ENCODE assay signal across 8 mouse cellular contexts in genomic region chr7:5062360-5063001, GRCm38 (mm10). TPM values are rescaled to one million over a fixed set of nuclear protein-coding genes. Genes with fewer than 3 reads are reported as not detected.
DNase-seq lines count a peak whose midpoint lies in the region; TF ChIP-seq lines count a peak whose summit lies in the region.

No protein-coding gene starts in this region.

- peaks cover 16% of the 10 kb centered on the region for H3K27me3 ChIP-seq in E14TG2a.4 (ENCODE audit: insufficient read depth, low read length)
- peaks cover 18% of the 10 kb centered on the region for H3K27me3 ChIP-seq in hindbrain, embryonic 10.5 days (ENCODE audit: insufficient read depth, poor library complexity, severe bottlenecking)
- no peaks in the 10 kb centered on the region for H3K27me3 ChIP-seq in liver, adult 2 months (ENCODE audit: control insufficient read depth, insufficient read depth, low read length)

- peak overlapping the region; percentile 97 for H3K4me3 ChIP-seq in E14TG2a.4 (replicated peaks; ENCODE audit: low read length)
- peak overlapping the region; percentile 79 for H3K4me3 ChIP-seq in hindbrain, embryonic 10.5 days
- peak overlapping the region; percentile 74 for H3K4me3 ChIP-seq in liver, adult 2 months (ENCODE audit: insufficient read depth, low read depth, low read length)

- WGBS in hindbrain, embryonic 10.5 days: under 1% methylated on average over 51 of the region's 51 CpGs
- under 1% methylated on average over 49 of the region's 51 CpGs for WGBS in liver, adult 2 months

- peaks cover 64% of the 10 kb centered on the region for H3K4me1 ChIP-seq in E14TG2a.4 (replicated peaks; ENCODE audit: low read depth, low read length)
- H3K4me1 ChIP-seq in hindbrain, embryonic 10.5 days (replicated peaks): peaks cover 43% of the 10 kb centered on the region
- peaks cover 10% of the 10 kb centered on the region for H3K4me1 ChIP-seq in liver, adult 2 months (ENCODE audit: control insufficient read depth, insufficient read depth, low read length)

- H3K9ac ChIP-seq in liver, adult 2 months (ENCODE audit: low read depth, low read length): peak overlapping the region; percentile 84

- H3K36me3 ChIP-seq in E14TG2a.4 (ENCODE audit: insufficient read depth, low read length): peaks cover 47% of the 10 kb centered on the region
- H3K36me3 ChIP-seq in hindbrain, embryonic 10.5 days: peaks cover 32% of the 10 kb centered on the region
- peaks cover 5% of the 10 kb centered on the region; the same call in 1 of the 2 replicates for H3K36me3 ChIP-seq in liver, adult 2 months (ENCODE audit: control insufficient read depth, insufficient read depth, low read length)

- peaks cover 35% of the 10 kb centered on the region; the same call in 1 of the 2 replicates for H3K79me2 ChIP-seq in liver, adult 2 months (ENCODE audit: control insufficient read depth, insufficient read depth, low read length)

- intact Hi-C loops in heart, postnatal 25 days (cut with DNase I): loop anchor here (1.0 kb wide), 1 partner anchor 18 kb away; the partner anchor contains the start of gene Epn1

- no peaks in the 10 kb centered on the region for H3K9me3 ChIP-seq in E14TG2a.4 (ENCODE audit: low read length)
- H3K9me3 ChIP-seq in hindbrain, embryonic 10.5 days: no peaks in the 10 kb centered on the region

- peak overlapping the region; percentile 97 for H3K27ac ChIP-seq in hindbrain, embryonic 10.5 days
- peak overlapping the region; percentile 79 for H3K27ac ChIP-seq in liver, adult 2 months (replicated peaks; ENCODE audit: insufficient read depth, low read depth, low read length)

- no peak for TF ChIP-seq POLR2A in liver, adult 2 months (IDR thresholded peaks at IDR 0.05; ENCODE audit: extremely low read depth, insufficient read depth, low read length)

- no peak for TF ChIP-seq CTCF in E14TG2a.4 (conservative IDR thresholded peaks at IDR 0.05; ENCODE audit: low read length)
- TF ChIP-seq CTCF in liver, adult 2 months (IDR thresholded peaks at IDR 0.05; ENCODE audit: low read depth, low read length): no peak

- peak; percentile 68 for DNase-seq in heart, adult 8-10 months (ENCODE audit: low spot score)
- no peak for DNase-seq in heart, postnatal 25 days (ENCODE audit: low spot score)
- peak; percentile 75 for DNase-seq in embryo, embryonic 11.5 days (ENCODE audit: low read depth, low spot score)
- peak; percentile 83 for DNase-seq in hindbrain, embryonic 10.5 days (ENCODE audit: low spot score)
- DNase-seq in liver, adult 2 months (ENCODE audit: extremely low read depth, low read depth, low spot score): peak; percentile 68
- peak; percentile 95 for DNase-seq in naive thymus-derived CD4-positive, alpha-beta T cell, adult 2 months (ENCODE audit: low read depth)
- no peak for DNase-seq in layer of hippocampus, adult 9-11 months

RNA-seq across cellular contexts. Expression of gene U2af2, which starts 0.5 kb away (rescaled TPM):
- 10 to 100 TPM; 61.7 to 69.8 (median 64.9) TPM for total RNA-seq in heart, adult 8-10 months (2022)
- total RNA-seq in heart, postnatal 25 days (2021): 10 to 100 TPM; 66.9 to 71.1 TPM
- polyA plus RNA-seq in hindbrain, embryonic 10.5 days (2016; fragmentation: Nextera tagmentation; extraction: Ambion mirVana): 179 and 180 TPM in 2 replicates
- 30.4 and 35.2 TPM in 2 replicates for total RNA-seq in liver, adult 2 months (2014; rRNA removed)
- 70.6 and 90.4 TPM in 2 replicates for polyA plus RNA-seq in liver, adult 2 months (2012; rRNA removed)

RNA-seq across cellular contexts. Expression of gene Zfp580, which starts 11.1 kb away (rescaled TPM):
- total RNA-seq in heart, adult 8-10 months (2022): 1 to 10 TPM; 3.2 to 4.4 (median 4.0) TPM
- total RNA-seq in heart, postnatal 25 days (2021): 1 to 10 TPM; 5.6 to 5.8 TPM
- 37.7 and 53.4 TPM in 2 replicates for polyA plus RNA-seq in hindbrain, embryonic 10.5 days (2016; fragmentation: Nextera tagmentation; extraction: Ambion mirVana)
- total RNA-seq in liver, adult 2 months (2014; rRNA removed): 0.18 and 0.20 TPM in 2 replicates
- polyA plus RNA-seq in liver, adult 2 months (2012; rRNA removed): 1.9 and 2.2 TPM in 2 replicates

RNA-seq across cellular contexts. Expression of gene Epn1, which starts 17.6 kb away (rescaled TPM):
- total RNA-seq in heart, adult 8-10 months (2022): 100 to 1,000 TPM; 164 to 192 (median 185) TPM
- total RNA-seq in heart, postnatal 25 days (2021): 100 to 1,000 TPM; 178 to 187 TPM
- 61.3 and 76.8 TPM in 2 replicates for polyA plus RNA-seq in hindbrain, embryonic 10.5 days (2016; fragmentation: Nextera tagmentation; extraction: Ambion mirVana)
- total RNA-seq in liver, adult 2 months (2014; rRNA removed): 54.2 and 81.8 TPM in 2 replicates
- polyA plus RNA-seq in liver, adult 2 months (2012; rRNA removed): 203 and 212 TPM in 2 replicates

RNA-seq across cellular contexts. Expression of gene Zfp784, which starts 24.2 kb away (rescaled TPM):
- total RNA-seq in heart, adult 8-10 months (2022): 1 to 10 TPM; 4.9 to 7.4 (median 6.0) TPM
- total RNA-seq in heart, postnatal 25 days (2021): 1 to 10 TPM; 5.3 to 6.1 TPM
- 3.3 and 3.9 TPM in 2 replicates for polyA plus RNA-seq in hindbrain, embryonic 10.5 days (2016; fragmentation: Nextera tagmentation; extraction: Ambion mirVana)
- total RNA-seq in liver, adult 2 months (2014; rRNA removed): 2.4 and 2.8 TPM in 2 replicates
- 2.7 and 2.9 TPM in 2 replicates for polyA plus RNA-seq in liver, adult 2 months (2012; rRNA removed)

RNA-seq across cellular contexts. Expression of gene 4632433K11Rik, which starts 28.6 kb away (rescaled TPM):
- under 1 TPM in 1 of 4 experiments, not detected in 3; 0.37 TPM for total RNA-seq in heart, adult 8-10 months (2022)
- not detected for total RNA-seq in heart, postnatal 25 days (2021)
- polyA plus RNA-seq in hindbrain, embryonic 10.5 days (2016; fragmentation: Nextera tagmentation; extraction: Ambion mirVana): 0.34 TPM in 1 of 2 replicates, not detected in the other
- total RNA-seq in liver, adult 2 months (2014; rRNA removed): 0.28 TPM in 1 of 2 replicates, not detected in the other
- polyA plus RNA-seq in liver, adult 2 months (2012; rRNA removed): not detected in 2 replicates

Comparison
In these comparisons a context has a peak if more than half of its experiments do, and no peak if none do; other contexts are left out.
1. DNase-seq: peak in heart, adult 8-10 months (single experiment), embryo, embryonic 11.5 days (single experiment), hindbrain, embryonic 10.5 days (single experiment), liver, adult 2 months (single experiment) and naive thymus-derived CD4-positive, alpha-beta T cell, adult 2 months (single experiment); none in heart, postnatal 25 days (single experiment) and layer of hippocampus, adult 9-11 months (single experiment).
2. Peak in every context shown above with its lines, with median percentiles within 50 percentile points of each other: H3K4me3 ChIP-seq.